Mouse (Mus musculus) spleen, adult 2 months (tissue): Measurements from ENCODE around the gene Cd248. TPM values are rescaled to one million over a fixed set of nuclear protein-coding genes. Genes with fewer than 3 reads are reported as not detected.

Experiments
- DNase-seq, 2 experiments: peaks; one replicate each; pipeline versions ENCODE4 v3.0.0 to v3.0.0-alpha.2; 2012 to 2021; ENCODE audit warnings: low spot score in 2 of 2, low read depth in 1 of 2
- H3K27ac ChIP-seq: fragments of 200-500 bp; 2 replicates; pipeline ENCODE4 v1.5.1; 2012; ENCODE audit warnings: low read length, inconsistent platforms; ENCODE audit not compliant: insufficient read depth
- H3K27me3 ChIP-seq: fragments of 200-500 bp; 2 replicates; pipeline ENCODE4 v1.6.1; 2012; ENCODE audit warnings: mild to moderate bottlenecking, moderate library complexity, low read length, inconsistent platforms; ENCODE audit not compliant: control insufficient read depth, insufficient read depth
- H3K36me3 ChIP-seq: fragments of 200-500 bp; 2 replicates; pipeline ENCODE4 v1.6.1; 2012; ENCODE audit warnings: mild to moderate bottlenecking, low read length, inconsistent platforms; ENCODE audit not compliant: control insufficient read depth, insufficient read depth
- H3K4me1 ChIP-seq: fragments of 200-500 bp; 2 replicates; pipeline ENCODE4 v1.6.1; 2011; ENCODE audit warnings: inconsistent platforms; ENCODE audit not compliant: control insufficient read depth, insufficient read depth, insufficient read length
- H3K4me3 ChIP-seq: fragments of 200-500 bp; 2 replicates; pipeline ENCODE4 v1.5.1; 2011; ENCODE audit warnings: mild to moderate bottlenecking, inconsistent platforms; ENCODE audit not compliant: insufficient read depth, insufficient read length; ENCODE audit errors: extremely low read depth
- CTCF ChIP-seq: fragments of 200-500 bp; IDR thresholded peaks from 2 replicates; pipeline ENCODE4 v1.5.1; 2011; ENCODE audit warnings: mild to moderate bottlenecking, inconsistent platforms; ENCODE audit not compliant: insufficient read depth, insufficient read length, insufficient replicate concordance; ENCODE audit errors: extremely low read depth
- POLR2A ChIP-seq: fragments of 200-500 bp; IDR thresholded peaks from 2 replicates; pipeline ENCODE4 v1.6.1; 2011; ENCODE audit warnings: low read depth, low read length, inconsistent platforms
- WGBS: fragments of 180-500 bp; shearing (Covaris S2); methylation state at CpG from one replicate; pipeline ENCODE4 v1.1.7; 2018; 5-methylcytosine and 5-hydroxymethylcytosine counted together
- polyA plus RNA-seq: library from polyadenylated mRNA; depleted of rRNA; stranded (reverse); fragments of >200 nt; gene quantifications from 2 replicates; pipeline ENCODE4 v1.2.3, GENCODE M21; 2012

The Cd248 gene
- polyA plus RNA-seq, 1 experiment = 5.5 TPM

DNA sequence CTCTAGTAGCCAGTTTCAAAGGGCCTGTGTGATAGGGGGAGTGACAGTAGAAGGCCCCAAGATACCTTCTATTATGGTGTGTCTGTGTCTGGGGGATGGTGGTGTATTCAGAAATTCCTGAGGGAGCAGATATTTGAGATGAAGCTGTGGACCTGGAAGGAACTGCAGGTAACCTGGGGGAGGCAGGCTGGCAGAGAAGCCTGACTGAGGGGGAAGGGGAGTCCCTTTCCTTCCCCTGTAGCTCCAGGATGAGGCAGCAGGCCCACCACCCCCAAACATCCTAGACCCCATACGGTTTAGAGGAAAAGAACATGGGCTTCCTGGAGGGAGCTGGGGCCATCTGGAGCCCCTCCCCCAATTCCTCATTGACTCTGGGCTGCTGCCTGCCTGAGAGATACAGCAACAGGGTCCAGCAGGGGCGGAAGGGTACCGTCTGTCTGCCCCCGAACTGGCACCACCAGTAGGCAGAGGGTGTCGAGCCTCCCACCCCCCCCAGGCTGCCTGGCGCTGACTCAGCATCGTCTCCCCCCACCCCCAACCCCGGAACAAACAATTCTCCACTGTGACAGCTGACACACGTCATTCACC lies 28.1 kb downstream of the Cd248 start:
- Histone ChIP-seq H3K36me3 (peaks cover 21% of the 10 kb centered on the region), H3K4me3 (no peak overlapping the region), H3K4me1 (peaks cover 8% of the 10 kb centered on the region), H3K27me3 (peaks cover 4% of the 10 kb centered on the region), H3K27ac (no peak overlapping the region)
- 10% methylated on average over 9 of the region's 9 CpGs for WGBS
- TF ChIP-seq POLR2A (no peak), CTCF (no peak)
- DNase-seq = no peak

DNA sequence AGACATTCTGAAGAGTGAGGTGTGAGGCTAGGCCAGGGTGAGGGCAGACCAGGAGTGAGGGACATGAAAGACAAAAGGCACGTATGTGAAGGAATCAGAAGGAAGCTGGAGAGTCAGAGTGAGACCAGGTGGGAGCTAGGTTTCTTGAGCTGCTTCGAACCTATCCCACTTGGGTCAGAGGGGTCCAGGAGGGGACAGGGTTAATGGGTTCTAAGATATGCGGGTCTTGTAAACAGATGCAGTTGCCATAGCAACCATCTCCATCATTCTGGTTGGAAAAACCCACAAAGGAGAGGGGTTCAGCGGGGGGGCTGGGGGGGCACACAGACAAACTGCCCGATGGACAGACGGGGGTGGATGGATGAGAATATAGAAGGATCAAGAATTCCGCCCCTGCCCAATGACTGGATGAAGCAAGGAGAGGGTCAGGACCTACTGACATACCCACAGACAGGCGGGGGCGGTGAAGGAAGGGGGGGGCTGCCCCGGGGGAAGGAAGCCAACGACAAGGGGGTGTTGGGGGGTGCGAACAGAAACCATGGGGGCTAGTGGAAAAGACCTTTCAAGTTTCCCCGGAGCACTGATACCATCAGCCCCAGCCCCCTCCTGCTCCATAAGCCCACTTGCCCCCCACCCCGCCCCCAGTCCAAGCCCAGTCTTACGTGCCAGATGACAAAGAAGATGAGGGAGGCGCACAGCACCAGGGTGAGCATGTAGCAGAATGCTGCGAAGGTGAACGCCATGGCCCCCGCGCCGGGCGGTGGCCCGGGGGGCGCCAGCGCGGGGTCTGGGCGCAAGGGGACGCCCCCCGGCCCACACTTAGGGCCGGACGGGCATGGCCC lies 29.9 kb downstream of the Cd248 start:
- TF ChIP-seq CTCF = no peak
- no peak for TF ChIP-seq POLR2A
- Histone ChIP-seq H3K36me3 (peaks cover 27% of the 10 kb centered on the region), H3K4me1 (peaks cover 8% of the 10 kb centered on the region), H3K4me3 (peak overlapping the region; percentile 27; the same call in 1 of the 2 replicates), H3K27me3 (peaks cover 4% of the 10 kb centered on the region), H3K27ac (no peak overlapping the region)
- DNase-seq = no peak
- WGBS = 11% methylated on average over 24 of the region's 31 CpGs

DNA sequence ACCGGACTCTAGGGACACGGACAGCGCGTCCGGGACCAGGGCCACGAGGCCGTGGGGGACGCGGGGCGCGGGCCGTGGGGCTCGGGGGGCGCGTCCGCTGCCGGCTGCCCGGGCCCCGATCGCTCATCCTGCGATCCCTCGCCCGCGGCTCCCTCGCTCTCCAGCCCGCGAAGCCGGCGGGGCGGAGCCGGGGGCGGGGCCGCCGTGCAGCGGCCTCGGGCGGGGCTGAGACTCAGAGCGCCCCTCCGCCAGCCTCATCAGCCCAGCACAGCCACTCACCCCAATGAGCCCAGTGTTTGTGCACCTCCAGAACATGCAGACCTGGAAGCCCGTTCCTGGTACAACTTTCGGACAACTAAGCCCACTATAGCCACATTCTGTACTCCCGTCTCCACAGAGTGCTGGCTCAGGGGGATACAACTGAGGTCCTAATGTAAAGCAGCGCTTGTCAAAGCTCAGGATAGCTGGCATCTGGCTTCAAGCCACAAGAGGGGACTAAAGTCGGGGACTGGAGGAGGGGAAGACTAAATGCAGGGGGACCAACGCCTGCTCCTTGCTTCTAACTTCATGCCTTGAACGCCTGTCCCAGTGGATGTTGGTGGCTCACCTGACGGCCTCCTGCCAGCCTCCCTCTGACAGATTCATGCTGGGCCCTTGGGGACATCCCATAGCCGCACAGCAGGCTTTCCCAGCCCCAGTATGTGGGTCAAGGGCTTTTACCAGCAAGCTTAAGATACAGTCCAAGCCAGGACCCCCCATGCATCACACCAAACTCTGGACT lies 30.7 kb downstream of the Cd248 start, which contains the start of gene Cnih2:
TSS of gene Cnih2 (minus strand) at position 159 of the 781 bp plus-strand sequence.
- H3K27me3 ChIP-seq = peaks cover 4% of the 10 kb centered on the region
- H3K27ac ChIP-seq = no peak within 1 kb of the TSS
- DNase-seq = no peak
- WGBS = 12% methylated on average over 45 of the region's 48 CpGs
- peaks cover 8% of the 10 kb centered on the region for H3K4me1 ChIP-seq
- TF ChIP-seq CTCF = no peak
- no peak for TF ChIP-seq POLR2A
- peak within 1 kb of the TSS; percentile 27; the same call in 1 of the 2 replicates for H3K4me3 ChIP-seq
- H3K36me3 ChIP-seq = peaks cover 33% of the 10 kb centered on the region

DNA sequence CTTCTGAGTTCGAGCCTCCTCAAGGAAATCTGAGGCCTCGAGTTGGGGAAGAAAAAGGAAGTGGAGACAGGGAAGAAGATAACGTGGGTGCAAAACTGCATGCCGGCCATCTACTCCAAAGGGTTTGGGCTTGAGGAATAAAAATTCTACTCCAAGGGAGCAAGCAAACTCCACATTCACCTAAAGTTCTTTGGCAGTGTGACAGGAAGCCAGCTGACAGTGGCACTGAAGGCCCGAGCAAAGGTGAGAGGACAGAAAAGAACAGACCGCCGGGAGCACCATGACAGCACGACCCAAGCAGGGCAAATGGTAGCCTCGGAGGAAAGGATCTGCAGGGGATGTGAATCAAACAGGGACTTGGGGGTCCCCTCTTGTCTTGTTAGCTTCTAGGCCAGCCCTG lies 38.2 kb downstream of the Cd248 start:
- 2% methylated on average over 9 of the region's 9 CpGs for WGBS
- TF ChIP-seq POLR2A (no peak), CTCF (no peak)
- Histone ChIP-seq H3K4me1 (peaks cover 7% of the 10 kb centered on the region; the same call in 1 of the 2 replicates), H3K36me3 (peaks cover 24% of the 10 kb centered on the region), H3K4me3 (peak overlapping the region; percentile 97), H3K27ac (peak overlapping the region; percentile 98), H3K27me3 (no peaks in the 10 kb centered on the region)
- no peak for DNase-seq

DNA sequence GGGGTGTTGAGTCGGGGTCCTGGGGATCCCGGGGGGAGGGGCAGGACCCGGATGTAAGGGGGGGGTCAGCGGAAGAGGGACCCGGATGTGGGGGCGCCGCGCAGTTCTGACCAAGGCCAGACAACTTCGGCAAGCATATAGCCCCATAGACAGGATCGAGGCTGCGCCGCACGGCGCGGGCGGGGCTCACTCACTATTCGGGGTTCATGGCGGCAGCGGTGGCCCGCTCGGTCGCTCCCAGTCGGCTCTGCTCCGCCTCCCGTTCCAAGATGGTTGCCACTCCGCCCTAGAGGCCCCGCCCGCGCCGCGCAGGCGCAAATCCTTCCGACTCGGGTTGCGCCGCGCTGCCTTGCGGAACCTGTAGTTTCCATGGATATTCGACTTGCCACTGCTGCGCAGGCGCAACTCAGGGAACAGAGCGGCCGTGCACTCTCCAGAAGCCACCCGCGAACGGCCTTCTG lies 38.9 kb downstream of the Cd248 start, which contains the start of gene Rab1b:
TSS of gene Rab1b (minus strand) at position 342 of the 461 bp plus-strand sequence.
- Histone ChIP-seq H3K36me3 (peaks cover 20% of the 10 kb centered on the region), H3K27me3 (no peaks in the 10 kb centered on the region), H3K4me3 (peak within 1 kb of the TSS; percentile 97), H3K27ac (peak within 1 kb of the TSS; percentile 98), H3K4me1 (peaks cover 7% of the 10 kb centered on the region; the same call in 1 of the 2 replicates)
- TF ChIP-seq POLR2A (peak; percentile 35), CTCF (no peak)
- peak; percentile 95 to 96 for DNase-seq
- WGBS = under 1% methylated on average over 39 of the region's 46 CpGs

DNA sequence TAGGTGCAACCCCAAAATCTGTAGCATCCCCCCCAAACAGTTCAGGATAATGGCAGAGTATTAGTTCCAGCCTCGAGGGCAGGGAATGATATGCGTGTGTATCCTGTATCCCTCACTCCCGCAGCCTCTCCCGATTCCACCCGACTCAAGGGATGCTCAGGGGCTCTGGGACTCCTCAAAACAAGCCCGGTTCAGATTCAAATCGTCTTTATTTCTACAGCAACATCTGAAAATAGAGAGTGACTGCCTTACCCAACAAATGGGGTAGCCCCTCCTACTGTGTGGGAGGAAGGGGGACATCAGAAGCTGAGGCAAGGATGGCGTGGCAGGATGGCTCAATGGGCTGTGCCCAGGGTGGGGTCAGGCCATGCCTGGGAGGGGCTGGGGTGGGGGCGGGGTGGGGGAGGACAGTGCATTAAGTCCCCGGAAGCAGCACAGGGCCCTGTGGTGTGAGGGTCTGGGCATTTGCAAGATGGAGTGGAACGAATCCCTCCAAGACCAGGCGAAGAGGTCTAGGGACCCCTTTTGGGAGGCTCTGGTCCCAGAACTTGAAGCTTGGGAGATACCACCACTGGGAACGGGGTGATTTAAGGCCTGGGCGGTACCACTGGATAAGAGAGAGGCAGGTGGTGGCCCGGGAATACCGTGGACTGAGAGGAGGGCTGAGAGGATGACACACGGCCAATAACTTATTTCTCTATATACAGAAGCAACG lies 39.8 kb downstream of the Cd248 start:
- DNase-seq = no peak
- no peak overlapping the region for H3K4me3 ChIP-seq
- 89% methylated on average over 18 of the region's 18 CpGs for WGBS
- no peak for TF ChIP-seq CTCF
- no peak for TF ChIP-seq POLR2A
- H3K27ac ChIP-seq = no peak overlapping the region
- no peaks in the 10 kb centered on the region for H3K27me3 ChIP-seq
- H3K36me3 ChIP-seq = peaks cover 17% of the 10 kb centered on the region
- H3K4me1 ChIP-seq = peaks cover 7% of the 10 kb centered on the region; the same call in 1 of the 2 replicates
